Mouse (Mus musculus): ENCODE measurements around the gene Rora.

Rora gene

GRCm38 (mm10) chr9:69289056-69290017 is 635.8 kb downstream of the Rora start:
- peak; percentile 44 to 66 for DNase-seq (ENCODE audit: low spot score in 2 of 2)

GRCm38 (mm10) chr9:69290018-69290880 is 636.7 kb downstream of the Rora start:
- peak in 1 of 2 experiments; percentile 16 for DNase-seq (ENCODE audit: low spot score in 2 of 2)

- peak in 1 of 2 experiments; percentile 31 for DNase-seq (ENCODE audit: low spot score in 2 of 2)
Measured at GRCm38 (mm10) chr9:69290881-69291450, 637.4 kb downstream of the Rora start.

- no peak for DNase-seq (ENCODE audit: low spot score in 2 of 2)
Measured at GRCm38 (mm10) chr9:69291451-69291850, 637.9 kb downstream of the Rora start.

- no peak for DNase-seq (ENCODE audit: low spot score in 2 of 2)
Measured at GRCm38 (mm10) chr9:69292353-69292752, 638.8 kb downstream of the Rora start.

- DNase-seq (ENCODE audit: low spot score in 2 of 2): no peak
Measured at GRCm38 (mm10) chr9:69292776-69293687, 639.4 kb downstream of the Rora start.

GRCm38 (mm10) chr9:69293688-69294074 is 640.1 kb downstream of the Rora start:
- no peak for DNase-seq (ENCODE audit: low spot score in 2 of 2)

- no peak for DNase-seq (ENCODE audit: low spot score in 2 of 2)
Measured at GRCm38 (mm10) chr9:69294426-69294825, 640.8 kb downstream of the Rora start.

- DNase-seq (ENCODE audit: low spot score in 2 of 2): no peak
Measured at GRCm38 (mm10) chr9:69294856-69295255, 641.3 kb downstream of the Rora start.

GRCm38 (mm10) chr9:69295826-69296225 is 642.2 kb downstream of the Rora start:
- no peak for DNase-seq (ENCODE audit: low spot score in 2 of 2)

- DNase-seq (ENCODE audit: low spot score in 2 of 2): peak; percentile 43 to 67
Measured at GRCm38 (mm10) chr9:69296418-69296817, 642.8 kb downstream of the Rora start.

GRCm38 (mm10) chr9:69297766-69298375 is 644.3 kb downstream of the Rora start:
- no peak for DNase-seq (ENCODE audit: low spot score in 2 of 2)

GRCm38 (mm10) chr9:69298566-69299335 is 645.2 kb downstream of the Rora start:
- DNase-seq (ENCODE audit: low spot score in 2 of 2): no peak

- no peak for DNase-seq (ENCODE audit: low spot score in 2 of 2)
Measured at GRCm38 (mm10) chr9:69299484-69299883, 645.9 kb downstream of the Rora start.

GRCm38 (mm10) chr9:69300296-69300695 is 646.7 kb downstream of the Rora start:
- DNase-seq (ENCODE audit: low spot score in 2 of 2): no peak

- no peak for DNase-seq (ENCODE audit: low spot score in 2 of 2)
Measured at GRCm38 (mm10) chr9:69301445-69301844, 647.9 kb downstream of the Rora start.

- no peak for DNase-seq (ENCODE audit: low spot score in 2 of 2)
Measured at GRCm38 (mm10) chr9:69301955-69302354, 648.4 kb downstream of the Rora start.

GRCm38 (mm10) chr9:69302846-69303245 is 649.3 kb downstream of the Rora start:
- no peak for DNase-seq (ENCODE audit: low spot score in 2 of 2)

GRCm38 (mm10) chr9:69303346-69303944 is 649.9 kb downstream of the Rora start:
- DNase-seq (ENCODE audit: low spot score in 2 of 2): no peak

Measured in cerebellum, postnatal 4 days (tissue).